Mouse (Mus musculus) cortical plate, adult 2 months (tissue): ENCODE results near the gene Eif4g3.

Source experiments
- CTCF ChIP-seq: fragments of 200-500 bp; IDR thresholded peaks from 2 replicates; pipeline ENCODE4 v1.5.1; 2011; ENCODE audit warnings: mild to moderate bottlenecking, control low read depth, low read length; ENCODE audit not compliant: insufficient read depth; ENCODE audit errors: extremely low read depth
- POLR2A ChIP-seq: fragments of 200-500 bp; IDR thresholded peaks from 2 replicates; pipeline ENCODE4 v1.6.1; 2011; ENCODE audit warnings: mild to moderate bottlenecking, low read length, control low read depth; ENCODE audit not compliant: insufficient read depth; ENCODE audit errors: extremely low read depth

DNA sequence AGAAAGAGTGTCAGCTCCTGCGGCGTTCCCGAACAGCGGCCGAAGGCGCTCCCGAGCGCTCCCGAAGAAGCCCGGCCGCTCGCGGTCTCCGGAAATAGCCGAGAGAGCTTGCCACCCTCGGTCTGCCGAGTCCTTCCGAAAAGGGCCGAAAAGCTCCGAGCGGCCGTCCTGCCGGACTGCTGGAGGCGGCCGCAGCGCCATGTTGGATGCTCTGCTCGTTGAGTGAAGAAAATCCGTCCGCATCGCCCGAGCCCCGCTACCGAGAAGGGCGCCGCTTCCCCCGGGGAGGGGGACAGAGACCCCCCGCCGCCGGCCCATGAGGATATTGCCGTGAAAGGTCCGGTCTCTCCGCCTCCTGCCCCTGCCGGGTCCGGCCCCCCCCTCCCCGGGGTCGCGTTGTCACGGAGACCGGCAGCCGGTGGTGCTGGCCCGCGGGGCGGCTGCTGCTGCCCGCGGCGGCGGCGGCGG lies 503 bp downstream of the Eif4g3 start:
- TF ChIP-seq CTCF (no peak), POLR2A (peak; percentile 86)
